Mouse (Mus musculus) liver, embryonic 12.5 days (tissue): ENCODE measurements at regions not wholly inside any gene's neighbourhood (a gene's known extent, or its start where the extent isn't known, plus 50 kb on each side); places are given as distances from the start of the nearest gene placed in this dataset.

ENCODE experiments used
- ATAC-seq: fragments of 200-750 bp; cut with Nextera tagmentation; 2 replicates; pipeline ENCODE4 v1.8.0; 2017; ENCODE audit warnings: moderate number of reproducible peaks, mild to moderate bottlenecking, moderate library complexity
- H3K27ac ChIP-seq: fragments of 300-500 bp; sonication (generic); 2 replicates; pipeline ENCODE4 v1.5.1; 2016; ENCODE audit warnings: mild to moderate bottlenecking
- H3K27me3 ChIP-seq: fragments of 300-500 bp; sonication (generic); replicated peaks from 2 replicates; pipeline ENCODE4 v1.6.1; 2016; ENCODE audit warnings: mild to moderate bottlenecking, moderate library complexity
- H3K36me3 ChIP-seq: fragments of 300-500 bp; sonication (generic); 2 replicates; pipeline ENCODE4 v1.6.1; 2016; ENCODE audit warnings: mild to moderate bottlenecking, moderate library complexity
- H3K4me1 ChIP-seq: fragments of 300-500 bp; sonication (generic); 2 replicates; pipeline ENCODE4 v1.6.1; 2016
- H3K4me2 ChIP-seq: fragments of 300-500 bp; sonication (generic); 2 replicates; pipeline ENCODE4 v1.6.1; 2016; ENCODE audit warnings: mild to moderate bottlenecking, moderate library complexity
- H3K4me3 ChIP-seq: fragments of 300-500 bp; sonication (generic); 2 replicates; pipeline ENCODE4 v1.5.1; 2016; ENCODE audit warnings: mild to moderate bottlenecking, moderate library complexity
- H3K9ac ChIP-seq: fragments of 300-500 bp; sonication (generic); 2 replicates; pipeline ENCODE4 v1.6.1; 2016; ENCODE audit warnings: mild to moderate bottlenecking, moderate library complexity
- H3K9me3 ChIP-seq: fragments of 300-500 bp; sonication (generic); replicated peaks from 2 replicates; pipeline ENCODE4 v1.6.1; 2016; ENCODE audit warnings: mild to moderate bottlenecking, moderate library complexity
- WGBS: fragments of 180-500 bp; shearing (Covaris S2); methylation state at CpG from one replicate; pipeline ENCODE4 v1.1.7; 2016; ENCODE audit not compliant: insufficient replicate concordance; 5-methylcytosine and 5-hydroxymethylcytosine counted together

- no peak overlapping the region for H3K4me3 ChIP-seq
- no peak overlapping the region for H3K4me2 ChIP-seq
- ATAC-seq: no peak
- no peak overlapping the region for H3K27ac ChIP-seq
- H3K9me3 ChIP-seq: no peaks in the 10 kb centered on the region
- WGBS: 66% methylated on average over 4 of the region's 4 CpGs
- no peaks in the 10 kb centered on the region for H3K27me3 ChIP-seq
- no peaks in the 10 kb centered on the region for H3K36me3 ChIP-seq
- no peak overlapping the region for H3K9ac ChIP-seq
- no peaks in the 10 kb centered on the region for H3K4me1 ChIP-seq
These were observed 697.7 kb upstream of the 4930444P10Rik start for GRCm38 (mm10) chr1:16790733-16791309.

- ATAC-seq: no peak
- Histone ChIP-seq H3K9ac (no peak overlapping the region), H3K27ac (no peak overlapping the region), H3K27me3 (no peaks in the 10 kb centered on the region), H3K9me3 (no peaks in the 10 kb centered on the region), H3K4me1 (no peaks in the 10 kb centered on the region), H3K4me3 (no peak overlapping the region), H3K4me2 (no peak overlapping the region), H3K36me3 (no peaks in the 10 kb centered on the region)
- WGBS: 51% methylated on average over 1 of the region's 1 CpGs
These were observed 686.7 kb upstream of the 4930444P10Rik start for GRCm38 (mm10) chr1:16779791-16780190.

GRCm38 (mm10) chr1:16760951-16761350 lies 667.8 kb upstream of the 4930444P10Rik start:
- H3K27ac ChIP-seq: no peak overlapping the region
- H3K4me3 ChIP-seq: no peak overlapping the region
- H3K4me2 ChIP-seq: no peak overlapping the region
- no peak overlapping the region for H3K9ac ChIP-seq
- ATAC-seq: no peak
- H3K9me3 ChIP-seq: no peaks in the 10 kb centered on the region
- H3K27me3 ChIP-seq: no peaks in the 10 kb centered on the region
- 70% methylated on average over 1 of the region's 1 CpGs for WGBS
- no peaks in the 10 kb centered on the region for H3K36me3 ChIP-seq
- H3K4me1 ChIP-seq: no peaks in the 10 kb centered on the region
